In genomic region chr2:181635865-181636264, GRCm38 (mm10) we compare ENCODE assay signal across 44 mouse cellular contexts. TPM values are rescaled to one million over a fixed set of nuclear protein-coding genes. Genes with fewer than 3 reads are reported as not detected.
"Had no signal": no experiment of that assay in that cellular context is flagged by ENCODE, and none has a peak within 500 bp of the region (broad histone marks: within the 10 kb centered on the region; RNA-seq: fewer than 3 reads in every experiment).

No protein-coding gene starts in this region.

- ATAC-seq: hindbrain, embryonic 16.5 days; hindbrain, postnatal 0 days; inflammation-experienced regulatory T-cells, adult 6 months; intestine, embryonic 15.5 days; intestine, embryonic 16.5 days; intestine, postnatal 0 days had no signal

- H3K4me2 ChIP-seq: heart, embryonic 11.5 days; heart, embryonic 12.5 days; heart, embryonic 13.5 days; heart, embryonic 15.5 days; hindbrain, embryonic 12.5 days; hindbrain, embryonic 13.5 days; hindbrain, embryonic 14.5 days; hindbrain, embryonic 15.5 days; intestine, embryonic 15.5 days; kidney, embryonic 15.5 days had no signal

- H3K4me1 ChIP-seq: heart, embryonic 12.5 days; heart, embryonic 13.5 days; heart, embryonic 15.5 days; hindbrain, embryonic 10.5 days; hindbrain, embryonic 12.5 days; hindbrain, embryonic 13.5 days; hindbrain, embryonic 15.5 days; intestine, embryonic 15.5 days; kidney, embryonic 15.5 days had no signal

- H3K9ac ChIP-seq: heart, embryonic 12.5 days; heart, embryonic 13.5 days; heart, embryonic 15.5 days; hindbrain, embryonic 12.5 days; hindbrain, embryonic 13.5 days; hindbrain, embryonic 14.5 days; hindbrain, embryonic 15.5 days; intestine, embryonic 15.5 days; kidney, embryonic 15.5 days had no signal

- H3K4me3 ChIP-seq: heart, embryonic 12.5 days; heart, embryonic 13.5 days; heart, embryonic 15.5 days; hindbrain, embryonic 10.5 days; hindbrain, embryonic 12.5 days; hindbrain, embryonic 13.5 days; hindbrain, embryonic 15.5 days; intestine, embryonic 15.5 days; kidney, embryonic 15.5 days; layer of hippocampus, adult 2 months; left cerebral cortex, adult 2 months had no signal

- H3K27ac ChIP-seq: heart, embryonic 13.5 days; heart, embryonic 15.5 days; hindbrain, embryonic 10.5 days; hindbrain, embryonic 12.5 days; hindbrain, embryonic 13.5 days; hindbrain, embryonic 14.5 days; hindbrain, embryonic 15.5 days; hindbrain, postnatal 0 days; intestine, embryonic 15.5 days; kidney, embryonic 15.5 days; kidney, postnatal 0 days; layer of hippocampus, adult 2 months; left cerebral cortex, adult 2 months had no signal

- DNase-seq: heart, postnatal 10 days; heart, postnatal 14 days; heart, postnatal 36 days; heart, postnatal 4 days; kidney, adult 11 months; kidney, adult 18-20 months; kidney, adult 2 months; kidney, adult 8-10 months; kidney, adult 9 months; kidney, postnatal 10 days; kidney, postnatal 14 days; kidney, postnatal 25 days; kidney, postnatal 36 days; kidney, postnatal 4 days; layer of hippocampus, adult 9-11 months; layer of hippocampus, postnatal 36 days had no signal

- H3K9me3 ChIP-seq: heart, embryonic 12.5 days; heart, embryonic 13.5 days; heart, embryonic 15.5 days; hindbrain, embryonic 10.5 days; hindbrain, embryonic 12.5 days; hindbrain, embryonic 13.5 days; hindbrain, embryonic 15.5 days; intestine, embryonic 15.5 days; kidney, embryonic 15.5 days had no signal

- H3K27me3 ChIP-seq: heart, embryonic 12.5 days; heart, embryonic 13.5 days; heart, embryonic 15.5 days; hindbrain, embryonic 12.5 days; hindbrain, embryonic 13.5 days; hindbrain, embryonic 15.5 days; intestine, embryonic 15.5 days; kidney, embryonic 15.5 days had no signal

RNA-seq across cellular contexts. Expression of gene Gm29797, which starts 21.0 kb away (rescaled TPM):
- total RNA-seq: heart, postnatal 10 days; heart, postnatal 14 days; heart, postnatal 25 days; heart, postnatal 36 days; heart, postnatal 4 days; hematopoietic stem cell, adult 5-6 weeks; hindbrain, postnatal 0 days; layer of hippocampus, postnatal 10 days; layer of hippocampus, postnatal 14 days had no signal
- polyA plus RNA-seq: heart, embryonic 11.5 days; heart, embryonic 12.5 days; heart, embryonic 14.5 days; heart, embryonic 15.5 days; heart, embryonic 16.5 days; heart, postnatal 0 days; hindbrain, embryonic 10.5 days; hindbrain, embryonic 11.5 days; hindbrain, embryonic 13.5 days; hindbrain, embryonic 15.5 days; hindbrain, embryonic 16.5 days; hindbrain, postnatal 0 days; inflammation-experienced regulatory T-cells, adult 6 months; kidney, embryonic 14.5 days; kidney, postnatal 0 days had no signal

RNA-seq across cellular contexts. Expression of gene Sox18, which starts 35.6 kb away (rescaled TPM):
- total RNA-seq: hematopoietic stem cell, adult 5-6 weeks had no signal
- polyA plus RNA-seq: inflammation-experienced regulatory T-cells, adult 6 months had no signal
